Mouse (Mus musculus) common myeloid progenitor, adult 5-6 weeks (primary cell): Measurements from ENCODE around the gene Fmnl1. TPM values are rescaled to one million over a fixed set of nuclear protein-coding genes. Genes with fewer than 3 reads are reported as not detected.
"Not testable (repeated sequence)": the region's sequence is repeated elsewhere in the genome, so short reads cannot be mapped to it uniquely, and the experiment has no call there.

Source experiments
- ATAC-seq: replicated peaks from 2 replicates; pipeline ENCODE4 v1.8.0; 2016; ENCODE audit warnings: low read depth, mild to moderate bottlenecking, moderate TSS enrichment, inconsistent platforms; ENCODE audit not compliant: poor library complexity, severe bottlenecking
- total RNA-seq: library from RNA; stranded (forward); fragments of 200-1000, 187-1606 nt; gene quantifications from 2 replicates; pipeline ENCODE4 v1.2.3, GENCODE M21; 2017

Fmnl1 gene
- total RNA-seq, 1 experiment from 2014 or later = 81.9 TPM

DNA sequence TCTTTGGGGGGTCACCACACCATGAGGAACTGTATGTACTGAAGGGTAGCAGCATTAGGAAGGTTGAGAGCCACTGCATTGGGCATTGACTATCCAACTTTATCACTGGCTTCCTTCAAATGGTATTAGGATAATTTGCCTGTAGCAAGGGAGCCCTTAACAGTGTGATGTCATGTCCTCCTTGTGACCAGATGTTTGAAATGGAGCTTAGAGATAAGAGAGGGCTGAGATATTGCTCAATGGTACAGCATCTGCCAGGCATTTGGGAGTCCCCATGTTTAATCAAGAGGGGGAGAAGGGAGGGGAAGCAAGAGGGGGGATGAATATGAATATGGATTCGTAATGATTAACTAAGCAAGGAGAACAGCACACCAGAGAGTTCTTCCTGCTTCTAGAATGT lies 44.4 kb downstream of the Fmnl1 start:
- peak; percentile 56 for ATAC-seq

DNA sequence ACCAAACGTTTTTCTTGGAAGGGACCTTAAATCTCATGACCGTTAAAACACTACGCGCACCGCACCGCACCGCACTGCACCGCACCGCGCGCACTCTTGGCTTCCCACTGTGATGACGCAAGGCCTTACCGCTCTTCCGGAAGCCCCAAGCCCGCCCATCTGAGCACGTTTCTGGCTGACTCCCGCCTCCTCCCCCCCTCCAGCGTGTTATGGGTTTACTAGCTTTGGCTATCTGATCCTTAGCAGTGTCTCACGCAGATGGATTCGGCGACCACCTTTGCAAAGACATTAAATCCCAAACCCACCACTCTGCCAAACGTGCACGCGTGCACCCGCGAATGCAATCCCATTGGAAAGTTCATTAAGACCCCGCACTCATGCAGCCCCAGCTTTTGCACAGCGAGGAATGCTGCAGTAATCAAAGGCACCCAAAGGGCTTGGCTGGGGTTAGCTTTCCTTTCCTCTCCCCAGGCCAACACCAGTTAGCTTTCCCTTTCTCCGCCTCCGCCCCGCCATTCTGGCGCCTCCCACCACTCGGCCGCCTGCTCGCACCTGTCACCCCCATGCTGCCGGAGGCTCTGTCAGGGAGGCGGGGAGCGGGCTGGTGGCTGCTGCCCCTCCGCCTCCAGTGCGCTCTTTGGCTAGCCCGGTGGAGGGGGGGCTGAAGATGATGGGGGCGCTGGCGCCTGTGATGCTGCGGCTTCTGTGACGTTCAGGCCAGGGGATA lies 47.0 kb downstream of the Fmnl1 start, which contains the start of gene Spata32:
Gene Spata32 (minus strand): TSS at position 643 of the 727 bp plus-strand sequence.
- peak; percentile 79 for ATAC-seq

DNA sequence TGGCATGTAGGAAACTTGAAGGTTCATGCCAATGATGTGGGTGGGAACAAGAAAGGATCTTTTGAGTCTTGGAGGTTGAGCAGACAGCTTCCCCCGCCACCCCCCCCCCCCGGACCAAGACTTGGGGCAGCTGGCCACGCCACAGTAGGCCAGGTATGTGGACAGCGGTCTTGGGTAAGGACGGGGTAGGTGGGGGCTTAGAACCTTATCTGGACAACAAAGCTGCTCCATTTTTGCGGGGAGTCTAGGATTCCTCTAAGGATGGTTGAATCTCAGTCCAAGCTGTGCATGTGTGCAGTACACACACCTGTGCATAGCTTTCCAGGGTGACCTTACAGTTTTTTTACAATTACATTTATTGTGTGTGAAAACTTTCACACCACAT lies 47.6 kb downstream of the Fmnl1 start:
- ATAC-seq = no peak

DNA sequence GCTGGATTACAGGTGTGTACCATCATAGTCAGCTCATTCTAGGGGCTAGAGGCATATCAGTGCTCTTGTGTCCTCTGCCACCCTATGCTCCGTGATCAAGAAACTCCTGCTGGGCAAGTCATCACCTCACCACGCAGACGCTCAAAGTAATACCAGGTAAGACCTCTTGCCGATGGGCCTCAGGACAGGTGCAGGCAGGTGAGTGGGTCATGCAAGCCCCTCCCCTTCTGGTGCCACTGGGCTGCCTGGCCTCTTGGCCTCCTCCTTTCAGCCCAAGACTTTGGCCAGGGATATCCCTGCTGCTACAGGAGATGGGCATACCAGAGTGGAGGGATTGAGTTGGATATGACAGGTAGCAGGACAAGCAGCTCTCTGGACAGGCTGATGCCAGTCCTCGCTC lies 48.4 kb downstream of the Fmnl1 start:
- no peak for ATAC-seq

DNA sequence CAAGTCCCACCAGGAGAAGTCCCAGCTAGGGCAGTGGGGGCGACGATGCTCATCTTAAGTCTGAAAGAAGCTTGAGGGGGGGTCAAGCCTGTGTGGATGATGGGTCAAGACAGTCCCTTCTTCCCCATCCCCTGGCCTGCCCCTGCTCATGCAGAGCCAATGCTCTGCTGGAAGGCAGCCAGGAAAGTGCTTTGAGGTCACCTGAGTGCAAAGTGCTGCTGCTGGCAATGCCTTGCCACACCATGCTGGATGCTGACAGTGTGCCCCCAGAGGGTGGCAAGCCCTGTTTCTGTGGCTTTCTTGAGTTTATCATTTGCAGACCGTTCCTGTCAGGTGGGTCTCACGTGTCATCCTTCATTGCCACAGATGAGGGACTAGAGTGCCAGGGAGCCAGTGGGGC lies 49.1 kb downstream of the Fmnl1 start:
- no peak for ATAC-seq

DNA sequence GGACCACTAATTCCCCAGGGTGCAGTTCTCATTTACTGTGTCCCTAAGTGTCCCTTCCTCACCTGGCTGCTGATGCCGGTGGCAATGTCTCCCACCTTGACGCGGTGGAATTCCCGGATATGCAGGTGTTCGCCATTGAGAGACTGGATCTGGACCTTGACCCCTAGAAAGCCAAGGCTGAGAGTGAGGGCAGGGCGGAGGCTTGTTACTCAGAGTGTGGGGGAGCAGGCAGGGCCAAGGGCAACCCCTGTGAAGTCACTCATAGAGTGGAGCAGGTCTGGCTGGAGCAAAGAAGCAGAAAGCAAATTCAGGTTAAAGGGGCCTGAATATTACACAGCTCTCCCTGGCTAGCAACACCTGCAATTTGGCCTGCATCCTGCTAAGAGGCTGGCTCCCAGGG lies 50.5 kb downstream of the Fmnl1 start:
- no peak for ATAC-seq

DNA sequence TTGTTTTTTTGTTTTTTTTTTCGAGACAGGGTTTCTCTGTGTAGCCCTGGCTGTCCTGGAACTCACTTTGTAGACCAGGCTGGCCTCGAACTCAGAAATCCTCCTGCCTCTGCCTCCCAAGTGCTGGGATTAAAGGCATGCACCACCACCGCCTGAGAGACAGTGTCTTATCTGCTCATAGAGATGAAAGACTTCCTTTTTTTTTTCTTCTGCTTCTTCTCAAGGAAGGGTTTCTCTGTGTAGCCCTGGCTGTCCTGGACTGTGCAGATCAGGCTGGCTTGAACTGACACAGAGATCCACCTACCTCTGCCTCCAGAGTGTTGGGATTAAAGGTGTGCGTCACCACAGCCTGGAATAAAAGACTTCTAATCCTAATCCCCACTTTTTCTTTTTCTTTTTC lies 51.8 kb downstream of the Fmnl1 start:
- not testable (repeated sequence) for ATAC-seq

DNA sequence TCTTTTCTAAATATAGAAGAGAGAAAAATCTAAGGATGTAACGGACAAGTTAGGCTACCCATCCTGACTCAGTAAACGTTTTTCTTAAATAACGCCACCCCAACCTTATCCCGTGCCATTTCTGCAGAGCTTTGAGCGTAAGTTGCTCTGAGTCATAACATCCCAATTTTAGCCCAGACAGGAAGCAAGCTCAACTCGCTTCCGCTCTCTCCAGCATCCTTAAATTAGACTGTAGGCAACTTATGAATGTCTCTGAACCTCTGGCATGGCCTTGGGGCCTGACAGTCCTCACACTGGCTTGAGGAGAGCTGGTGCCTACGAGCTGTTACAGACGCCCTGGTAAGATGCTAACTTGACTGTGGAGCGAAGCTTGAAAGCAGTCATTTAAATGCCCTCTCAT lies 52.5 kb downstream of the Fmnl1 start:
- no peak for ATAC-seq

DNA sequence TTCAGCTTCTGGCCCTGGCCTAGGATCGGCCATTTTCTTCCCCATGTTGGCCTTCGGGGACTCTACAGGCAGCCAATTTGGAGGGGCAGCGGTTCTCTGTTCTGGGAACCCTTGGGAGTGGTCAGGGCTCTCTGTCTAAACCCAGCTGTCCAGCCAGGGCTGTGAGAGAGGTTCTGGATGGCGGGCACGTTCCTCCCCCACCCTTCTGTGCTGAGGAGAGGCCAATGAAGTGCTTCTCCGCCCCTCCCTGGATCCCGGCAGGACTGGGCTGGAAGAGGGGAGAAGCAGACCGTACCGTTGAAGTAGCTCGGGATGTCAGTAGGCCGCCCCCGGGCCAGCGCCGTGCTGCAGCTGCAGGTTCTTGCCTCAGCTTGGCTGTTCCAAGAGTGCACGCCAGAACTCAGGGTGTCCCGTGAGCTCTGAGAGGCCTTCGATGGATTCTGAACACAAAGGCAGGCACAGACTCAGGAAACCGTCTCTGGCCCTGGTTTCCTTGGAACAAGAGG lies 53.1 kb downstream of the Fmnl1 start:
- no peak for ATAC-seq

DNA sequence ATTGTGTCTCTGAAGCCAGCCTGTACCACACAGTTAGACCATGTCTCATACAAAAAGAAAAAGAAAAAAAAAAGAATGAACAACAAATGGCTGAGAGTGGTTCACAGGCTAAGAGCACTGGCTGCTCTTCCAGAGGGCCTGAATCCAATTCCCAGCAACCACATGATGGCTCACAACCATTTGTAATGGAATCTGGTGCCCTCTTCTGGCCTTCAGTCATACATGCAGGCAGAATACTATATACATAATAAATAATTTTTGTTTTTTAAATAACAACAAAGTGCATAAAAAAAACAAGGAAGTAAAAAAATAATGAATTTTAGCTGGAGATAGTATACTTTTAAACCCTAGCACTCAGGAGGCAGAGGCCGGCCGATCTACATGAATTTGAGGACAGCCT lies 58.7 kb downstream of the Fmnl1 start:
- no peak for ATAC-seq

DNA sequence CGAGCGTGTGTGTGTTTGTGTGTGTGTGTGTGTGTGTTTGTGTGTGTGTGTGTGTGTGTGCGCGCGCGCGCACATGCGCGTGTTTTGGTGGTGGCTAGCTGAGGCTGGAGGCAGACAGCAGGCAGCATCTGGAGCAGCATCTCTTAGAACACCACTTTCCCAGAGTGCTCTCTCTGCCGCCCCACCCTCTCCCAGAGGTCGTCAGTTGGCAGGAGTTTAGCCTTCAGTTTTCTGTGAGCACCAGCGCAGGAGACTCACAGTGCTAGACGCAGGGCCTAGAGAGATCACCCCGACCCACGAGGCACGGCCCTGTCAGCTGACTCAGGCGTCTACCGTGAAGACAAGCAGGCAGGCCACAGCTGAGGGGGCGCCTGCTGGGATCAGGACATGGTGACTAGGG lies 59.7 kb downstream of the Fmnl1 start:
- no peak for ATAC-seq

DNA sequence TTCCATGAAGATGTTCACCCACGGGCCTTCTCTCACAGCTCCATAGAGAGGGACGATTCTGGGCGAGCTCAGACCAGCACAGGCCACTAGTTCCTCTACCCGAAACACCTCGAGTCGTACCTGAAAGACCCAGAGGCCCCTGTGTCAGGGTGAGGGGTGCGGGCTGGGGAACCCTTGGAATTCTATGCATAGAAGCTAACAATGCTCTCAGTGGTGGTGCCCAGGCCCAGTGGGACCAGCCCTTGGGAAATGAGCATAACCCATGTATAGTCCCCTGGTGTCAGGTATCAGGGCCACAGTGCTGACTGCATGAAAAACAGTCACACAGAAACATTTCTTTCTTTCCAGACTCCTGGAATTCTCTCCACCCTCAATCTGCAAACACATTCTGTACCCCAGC lies 60.5 kb downstream of the Fmnl1 start:
- no peak for ATAC-seq

DNA sequence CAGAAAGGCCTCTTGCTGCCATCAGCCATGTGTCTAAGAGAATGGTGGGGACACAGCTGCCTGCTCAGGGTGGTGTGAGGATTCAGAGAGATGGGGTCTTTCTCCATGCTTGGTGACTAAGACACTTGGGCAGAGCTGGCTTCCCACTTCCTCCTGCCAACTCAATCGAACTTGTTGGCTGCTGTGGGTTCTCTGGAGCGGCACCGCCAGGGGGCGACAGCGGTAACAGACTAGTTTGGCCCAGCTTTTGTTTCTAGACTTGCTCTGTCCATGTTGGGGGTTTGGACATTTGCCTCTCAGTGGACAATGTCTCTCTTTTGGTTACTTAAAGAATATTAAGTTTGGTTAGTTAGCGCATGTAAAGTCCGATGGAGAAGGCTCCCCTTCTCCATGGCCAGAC lies 62.1 kb downstream of the Fmnl1 start:
- ATAC-seq = peak; percentile 88

DNA sequence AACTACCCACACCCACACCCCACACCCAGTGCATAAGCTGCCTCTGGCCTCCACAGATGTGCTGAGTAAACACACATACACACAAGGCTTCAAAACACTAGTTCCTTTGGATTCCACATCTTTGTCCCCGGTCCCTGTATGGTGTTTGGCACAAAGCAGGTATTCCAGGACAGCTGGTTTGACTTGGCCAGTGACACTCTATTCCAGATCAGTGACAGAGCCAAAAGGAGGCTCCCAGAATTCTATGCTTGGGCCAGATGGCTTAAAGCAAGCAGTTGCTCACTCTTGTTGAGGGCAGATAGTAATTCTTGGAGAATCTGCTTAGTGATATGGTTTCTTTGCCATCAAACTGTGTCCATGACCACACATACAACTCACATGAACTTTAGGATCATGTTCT lies 63.5 kb downstream of the Fmnl1 start:
- ATAC-seq = no peak

DNA sequence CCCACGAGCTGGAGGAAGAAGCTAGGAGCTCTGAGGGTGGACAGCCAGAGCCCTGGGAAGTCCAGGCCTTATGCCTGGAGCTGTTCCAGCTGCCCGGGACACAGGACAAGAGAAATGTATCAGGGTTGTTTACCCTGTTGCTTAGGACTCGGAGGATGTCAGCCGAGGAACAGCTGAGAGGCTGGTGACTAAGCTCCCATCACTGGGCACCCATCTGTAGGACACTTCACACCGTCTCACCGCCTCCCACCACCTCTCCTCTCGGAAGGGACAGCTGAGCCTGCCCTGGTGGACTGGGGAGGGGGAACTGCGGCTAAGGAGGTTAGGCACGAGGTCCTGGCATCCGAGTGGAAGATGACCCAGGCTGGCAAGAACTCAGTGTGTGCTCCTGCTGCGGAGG lies 64.8 kb downstream of the Fmnl1 start:
- ATAC-seq = no peak

DNA sequence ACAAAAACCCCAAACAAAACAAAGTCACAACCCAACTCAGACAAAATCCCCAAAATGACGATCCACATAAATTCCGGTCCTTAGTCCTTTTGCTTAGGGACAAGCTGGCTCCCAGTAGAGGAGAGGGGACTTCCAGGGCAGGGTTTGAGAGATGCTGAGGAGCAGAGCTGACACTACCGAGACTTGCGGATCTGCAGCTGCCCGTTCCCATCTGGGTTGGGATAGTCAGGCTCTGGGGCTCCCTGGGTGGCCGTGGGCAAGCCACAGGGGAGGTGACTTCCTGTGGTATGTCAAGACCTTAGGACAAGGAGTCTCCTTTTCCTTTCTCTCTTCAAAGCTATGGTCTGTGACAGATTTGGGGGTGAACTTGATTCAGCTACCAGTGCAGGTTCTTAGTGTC lies 65.5 kb downstream of the Fmnl1 start:
- no peak for ATAC-seq

DNA sequence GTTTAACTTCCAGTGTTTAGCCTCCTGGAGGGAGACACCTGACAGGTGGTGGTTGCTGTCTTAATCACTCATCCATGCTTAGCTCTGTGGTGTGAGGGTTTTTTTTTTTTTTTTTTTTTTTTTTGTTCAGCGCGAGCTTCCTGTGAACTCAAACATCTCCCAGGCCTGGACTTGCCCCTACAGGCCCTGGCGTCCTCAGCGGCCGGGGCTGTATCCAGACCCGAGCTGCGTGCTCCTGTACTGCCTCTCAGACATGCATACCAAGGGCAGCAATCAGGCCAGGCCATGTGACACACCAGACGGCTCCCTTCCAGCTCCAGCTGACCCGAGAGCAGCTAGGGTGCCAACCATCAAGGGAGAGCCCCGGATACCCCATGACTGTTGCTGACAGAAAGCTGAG lies 66.0 kb downstream of the Fmnl1 start:
- ATAC-seq = no peak

DNA sequence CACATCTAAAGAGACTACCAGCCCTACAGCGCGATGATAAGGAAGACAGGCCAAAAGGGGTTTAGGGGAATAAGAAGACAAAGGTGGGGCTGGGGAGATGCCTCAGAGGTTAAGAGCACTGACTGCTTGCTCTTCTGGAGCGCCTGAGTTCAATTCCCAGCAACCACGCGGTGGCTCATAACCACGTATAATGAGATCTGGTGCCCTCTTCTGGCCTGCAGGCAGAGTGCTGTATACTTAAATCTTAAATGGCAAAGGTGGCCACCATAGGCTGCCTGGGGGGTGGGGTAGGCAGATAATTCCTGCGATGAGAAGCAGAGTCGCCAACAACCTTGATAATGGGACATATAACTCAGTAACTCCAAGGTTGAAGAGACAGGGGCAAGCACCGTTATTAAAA lies 66.8 kb downstream of the Fmnl1 start:
- no peak for ATAC-seq

DNA sequence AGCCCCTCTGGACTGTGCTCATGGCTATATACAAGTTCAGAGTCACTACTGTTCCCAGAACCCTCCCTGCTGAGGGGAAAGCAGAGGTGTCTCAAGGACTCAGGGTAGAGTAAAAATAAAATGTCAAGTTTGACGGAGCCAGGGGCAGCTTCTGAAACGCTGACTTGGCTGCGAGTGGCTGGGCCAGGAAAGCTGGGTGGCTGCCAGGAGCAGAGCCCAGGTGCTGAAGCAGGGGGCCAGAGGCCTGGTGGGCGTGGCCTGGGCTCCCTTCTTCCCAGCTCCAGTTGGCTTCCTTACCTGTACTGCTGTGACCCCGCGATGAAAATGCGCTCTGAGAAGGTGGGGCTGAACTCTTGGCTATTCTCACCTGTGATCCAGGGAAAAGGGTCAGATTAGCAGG lies 69.8 kb downstream of the Fmnl1 start:
- peak; percentile 8; the same call in 1 of the 2 replicates for ATAC-seq

DNA sequence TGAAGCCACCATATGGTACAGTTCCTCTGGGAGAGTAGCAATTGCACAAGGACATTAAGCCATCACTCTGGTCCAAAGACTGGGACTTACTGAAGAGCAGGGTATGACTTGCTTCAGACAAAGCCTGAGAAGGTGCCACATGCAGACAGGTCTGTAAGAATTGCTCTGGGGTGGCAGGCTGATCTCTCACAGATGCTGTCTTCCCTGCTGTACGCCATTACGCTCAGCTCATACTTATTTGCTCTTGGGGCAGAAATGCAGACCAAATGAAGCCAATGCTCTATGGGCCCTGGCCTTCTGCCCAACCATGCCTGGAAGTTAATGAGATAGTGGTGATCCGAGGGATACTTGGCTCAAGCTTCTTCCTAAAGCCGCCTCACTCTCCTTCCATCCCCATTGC lies 73.9 kb downstream of the Fmnl1 start:
- ATAC-seq = no peak

DNA sequence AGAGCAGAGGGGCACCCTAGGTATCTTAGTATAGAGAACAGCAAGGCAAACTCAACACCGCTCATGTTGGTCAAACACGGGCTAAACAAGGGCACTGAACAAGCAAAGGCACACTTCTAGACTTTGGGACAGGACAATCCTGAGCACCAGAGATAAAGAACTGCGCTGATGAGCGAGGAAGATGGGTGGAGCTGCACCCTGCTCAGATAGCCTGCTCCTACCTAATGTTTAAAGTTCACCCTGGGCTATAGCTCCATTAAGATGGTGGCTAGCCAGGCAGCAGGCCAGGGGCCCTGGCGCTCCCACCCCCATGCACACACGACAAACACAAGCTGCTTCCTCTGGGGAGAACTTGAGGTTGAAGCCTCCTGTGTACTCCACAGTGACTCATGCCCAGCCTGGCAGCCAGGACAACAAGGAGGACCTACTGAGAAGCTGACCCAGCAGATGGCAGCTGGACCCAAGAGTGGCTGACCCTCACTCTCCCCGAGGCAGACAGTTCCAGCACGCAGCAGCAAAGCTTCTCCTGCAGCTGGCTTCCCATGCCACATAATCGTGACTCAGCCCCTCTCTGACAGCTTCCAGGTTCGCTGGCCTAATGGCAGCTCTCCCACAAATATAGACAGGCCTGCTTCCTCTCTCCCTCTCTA lies 75.3 kb downstream of the Fmnl1 start:
- ATAC-seq = peak; percentile 42
